Mouse (Mus musculus) liver, postnatal 0 days (tissue): ENCODE measurements around the gene Ptprg.

Experiments
- CTCF ChIP-seq: sonication (generic); IDR thresholded peaks from 2 replicates; pipeline ENCODE4 v1.5.1; 2016; ENCODE audit warnings: antibody characterized with exemption, low read depth
- EP300 ChIP-seq: IDR thresholded peaks from 2 replicates; pipeline ENCODE4 v1.6.1; 2016; ENCODE audit warnings: antibody characterized with exemption, low read depth, mild to moderate bottlenecking

DNA sequence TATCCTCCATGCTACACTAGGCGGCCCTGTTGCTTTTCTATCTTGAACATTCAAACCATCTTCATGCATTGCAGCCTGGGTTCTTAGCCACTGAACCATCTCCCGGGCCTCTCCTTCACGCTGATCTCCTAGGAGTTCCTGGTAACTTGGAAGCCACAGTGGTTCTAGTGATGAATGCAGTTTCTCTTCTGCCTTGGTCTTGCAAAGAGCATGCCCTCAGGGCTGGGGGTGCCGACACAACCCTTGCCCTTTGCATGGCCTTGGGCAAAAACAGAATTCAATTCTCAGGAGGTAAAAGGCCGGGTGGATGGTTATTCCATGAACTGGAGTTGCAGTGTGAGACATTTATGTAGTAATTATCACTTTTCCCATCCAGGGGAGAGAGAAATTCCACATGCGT is 67.0 kb downstream of the Ptprg start:
- TF ChIP-seq EP300, result no peak
- no peak for TF ChIP-seq CTCF
